Mouse (Mus musculus) hindbrain, embryonic 14.5 days (tissue): ENCODE data around the gene Sstr4. TPM values are rescaled to one million over a fixed set of nuclear protein-coding genes. Genes with fewer than 3 reads are reported as not detected.

ENCODE experiments used
- ATAC-seq: fragments of 200-750 bp; cut with Nextera tagmentation; 2 replicates; pipeline ENCODE4 v1.8.0; 2017; ENCODE audit warnings: moderate number of reproducible peaks, mild to moderate bottlenecking, moderate TSS enrichment, moderate library complexity; ENCODE audit not compliant: low FRiP score
- DNase-seq: peaks from one replicate; pipeline ENCODE4 v3.0.0-alpha.2; 2015; ENCODE audit warnings: low spot score
- H3K27ac ChIP-seq: fragments of 300-500 bp; sonication (generic); 2 replicates; pipeline ENCODE4 v1.5.1; 2014; ENCODE audit warnings: mild to moderate bottlenecking, moderate library complexity
- H3K27me3 ChIP-seq: fragments of 300-500 bp; sonication (generic); 2 replicates; pipeline ENCODE4 v1.6.1; 2014; ENCODE audit warnings: mild to moderate bottlenecking, low read length, mixed read lengths; ENCODE audit not compliant: control insufficient read depth, insufficient read depth
- H3K36me3 ChIP-seq: fragments of 300-500 bp; sonication (generic); replicated peaks from 2 replicates; pipeline ENCODE4 v1.6.1; 2014; ENCODE audit not compliant: control insufficient read depth, insufficient read depth
- H3K4me1 ChIP-seq: fragments of 300-500 bp; sonication (generic); replicated peaks from 2 replicates; pipeline ENCODE4 v1.6.1; 2014; ENCODE audit warnings: antibody characterized with exemption, low read length, mixed read lengths; ENCODE audit not compliant: control insufficient read depth, insufficient read depth
- H3K4me2 ChIP-seq: fragments of 300-500 bp; sonication (generic); replicated peaks from 2 replicates; pipeline ENCODE4 v1.6.1; 2014; ENCODE audit warnings: mild to moderate bottlenecking, moderate library complexity
- H3K4me3 ChIP-seq: fragments of 300-500 bp; sonication (generic); replicated peaks from 2 replicates; pipeline ENCODE4 v1.5.1; 2014; ENCODE audit warnings: mild to moderate bottlenecking, low read length
- H3K9ac ChIP-seq: fragments of 300-500 bp; sonication (generic); 2 replicates; pipeline ENCODE4 v1.6.1; 2014
- H3K9me3 ChIP-seq: fragments of 300-500 bp; sonication (generic); 2 replicates; pipeline ENCODE4 v1.6.1; 2016; ENCODE audit warnings: low read length; ENCODE audit not compliant: control insufficient read depth
- WGBS: fragments of 180-500 bp; shearing (Covaris S2); extraction: QIAGEN DNeasy Blood & Tissue Kit; methylation state at CpG from one replicate; pipeline ENCODE4 v1.1.7; 2014; 5-methylcytosine and 5-hydroxymethylcytosine counted together
- polyA plus RNA-seq: library from polyadenylated mRNA; unstranded; fragments of >200 nt; fragmentation: Nextera tagmentation; extraction: Ambion mirVana; gene quantifications from 2 replicates; pipeline ENCODE4 v1.2.1, GENCODE M21; 2014

Sstr4 gene
- polyA plus RNA-seq, 1 experiment from 2014 or later, result 3.7 TPM

DNA sequence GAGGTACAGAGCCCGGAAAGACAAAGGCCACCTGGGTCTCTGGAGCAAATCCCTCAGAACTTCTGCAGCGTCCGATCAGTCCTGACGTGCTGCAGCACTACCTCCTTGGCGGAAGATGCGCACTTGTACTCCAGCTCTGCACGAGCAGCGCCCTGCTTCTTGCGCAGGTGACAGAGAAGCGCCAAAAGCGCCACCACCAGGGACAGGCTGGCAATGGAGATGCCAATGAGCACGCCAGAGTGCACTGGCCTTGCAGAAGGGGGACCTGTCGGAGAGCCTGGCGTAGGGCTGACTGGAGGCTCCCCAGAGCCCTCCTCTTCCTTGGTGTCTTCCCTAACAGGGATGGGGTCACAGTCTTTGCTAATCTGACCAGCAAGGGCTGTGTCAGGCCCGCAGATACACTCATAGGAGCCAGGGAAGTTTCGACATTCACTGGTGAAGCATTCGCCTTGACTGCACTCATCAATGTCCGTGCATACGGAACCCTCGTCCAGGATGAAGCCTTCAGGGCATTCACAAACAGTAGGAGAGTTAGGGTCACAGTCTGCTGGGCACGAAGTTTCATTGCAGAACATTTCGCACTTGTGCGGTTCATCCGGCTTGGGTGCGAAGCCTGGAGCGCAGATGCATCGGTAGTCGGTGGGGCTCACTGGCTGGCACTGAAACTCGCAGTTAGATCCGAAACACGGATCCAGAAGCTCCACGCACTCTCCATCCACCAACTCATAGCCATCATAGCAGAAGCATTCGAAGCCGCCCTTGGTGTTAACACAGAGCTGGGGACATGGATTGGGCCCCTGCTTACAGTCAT is 11.2 kb downstream of the Sstr4 start:
- ATAC-seq (no peak), DNase-seq (peak; percentile 38)
- peak overlapping the region; percentile 67 for H3K4me2 ChIP-seq
- no peak overlapping the region for H3K27ac ChIP-seq
- WGBS, result 8% methylated on average over 34 of the region's 34 CpGs
- H3K27me3 ChIP-seq, result peaks cover 48% of the 10 kb centered on the region
- no peaks in the 10 kb centered on the region for H3K36me3 ChIP-seq
- H3K9ac ChIP-seq, result no peak overlapping the region; the same call in 1 of the 2 replicates
- H3K4me3 ChIP-seq, result peak overlapping the region; percentile 36
- H3K9me3 ChIP-seq, result no peaks in the 10 kb centered on the region
- H3K4me1 ChIP-seq, result peaks cover 23% of the 10 kb centered on the region

DNA sequence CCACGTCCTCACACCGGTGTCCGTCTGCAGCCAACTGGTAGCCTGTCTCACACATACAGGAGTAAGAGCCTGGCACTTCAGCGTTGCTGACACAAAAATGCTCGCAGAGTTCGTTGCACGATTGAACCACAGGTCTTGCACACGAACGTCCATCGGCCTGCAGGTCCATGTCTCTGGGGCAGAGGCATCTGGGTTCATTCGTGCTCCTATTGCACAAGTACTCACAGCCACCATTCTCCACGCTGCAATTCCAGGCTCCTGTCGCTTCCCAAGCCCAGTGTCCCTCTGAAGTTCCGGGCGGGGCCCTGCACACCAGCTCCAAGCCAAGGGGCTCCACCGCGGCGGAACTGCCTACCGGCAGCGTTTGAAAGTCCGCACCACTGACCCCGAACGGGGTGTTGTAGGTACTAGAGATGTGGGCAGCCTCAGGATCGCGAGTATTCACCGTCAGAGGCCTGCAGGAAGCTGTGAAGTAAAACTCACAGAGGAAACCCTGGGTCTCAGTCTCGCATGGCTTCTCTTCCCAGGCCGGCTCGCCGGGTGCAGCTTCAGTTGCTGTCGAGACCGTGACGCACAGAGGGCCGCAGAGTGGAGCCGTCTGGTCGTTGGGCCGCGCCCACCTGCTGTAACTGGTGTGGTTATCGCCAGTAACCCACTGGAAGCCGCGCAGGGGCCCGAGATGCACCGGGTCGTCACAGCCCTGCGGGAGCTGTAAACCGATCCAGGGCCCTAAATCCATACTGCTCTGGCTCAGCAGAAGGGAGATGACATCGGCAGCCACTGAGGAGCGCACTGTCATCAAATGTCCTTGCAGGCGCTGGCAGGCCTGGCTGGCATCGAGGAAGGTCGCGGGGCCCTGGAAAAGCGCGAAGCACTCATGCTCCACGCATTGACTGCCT is 12.1 kb downstream of the Sstr4 start:
- H3K4me2 ChIP-seq, result peak overlapping the region; percentile 67
- H3K4me1 ChIP-seq, result peaks cover 23% of the 10 kb centered on the region
- peak overlapping the region; percentile 54 for H3K9ac ChIP-seq
- DNase-seq, result no peak
- ATAC-seq, result peak; percentile 47
- WGBS, result 4% methylated on average over 55 of the region's 55 CpGs
- no peak overlapping the region for H3K27ac ChIP-seq
- H3K27me3 ChIP-seq, result peaks cover 48% of the 10 kb centered on the region
- no peaks in the 10 kb centered on the region for H3K36me3 ChIP-seq
- no peaks in the 10 kb centered on the region for H3K9me3 ChIP-seq
- H3K4me3 ChIP-seq, result peak overlapping the region; percentile 36

DNA sequence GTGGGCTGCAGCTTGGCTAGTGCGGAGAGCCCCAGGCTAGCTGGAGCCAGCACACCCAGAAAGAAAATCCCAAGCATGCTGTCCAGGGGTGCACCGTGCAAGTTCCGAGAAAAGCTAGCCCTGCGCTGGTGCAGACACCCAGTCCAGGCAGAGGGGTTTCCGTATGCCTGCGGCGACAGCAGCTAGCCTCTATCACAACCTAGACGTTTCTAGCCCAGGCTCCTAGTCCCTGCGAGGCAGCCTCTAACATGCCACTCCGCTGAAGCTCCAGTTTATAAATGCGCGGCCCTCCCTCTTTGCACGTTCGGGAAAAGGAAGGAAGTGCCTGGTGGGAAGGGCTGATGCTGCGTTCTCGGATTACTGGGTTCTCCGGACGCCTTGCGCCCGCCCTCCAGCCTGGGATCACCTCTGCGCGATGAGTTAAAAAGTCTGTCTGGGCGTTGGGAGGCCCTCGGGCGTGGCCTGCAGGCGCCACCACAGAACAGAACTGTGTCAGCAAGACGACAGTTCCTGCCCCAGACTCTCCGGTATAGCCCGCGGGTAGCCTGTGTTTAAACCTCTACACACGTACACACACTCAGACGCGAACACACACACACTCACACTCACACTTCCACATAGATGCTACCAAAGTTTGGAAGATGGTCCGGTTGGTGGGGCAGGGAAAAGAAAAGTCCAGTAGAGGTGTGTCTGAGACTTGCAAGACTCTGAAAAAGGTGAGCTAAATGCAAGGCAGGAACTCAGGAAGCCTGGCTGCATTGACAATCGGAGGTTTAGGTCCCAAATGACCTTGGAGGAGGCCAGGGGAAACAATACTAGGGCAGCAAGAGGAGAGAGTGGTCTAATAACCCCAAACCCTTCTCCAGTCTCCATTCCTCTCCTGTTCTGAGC is 13.0 kb downstream of the Sstr4 start, which contains the start of gene Thbd:
Thbd (minus strand) TSS at position 319 of the 891 bp plus-strand sequence.
- Histone ChIP-seq H3K36me3 (no peaks in the 10 kb centered on the region), H3K4me2 (peak within 1 kb of the TSS; percentile 67), H3K4me3 (peak within 1 kb of the TSS; percentile 36), H3K27ac (no peak within 1 kb of the TSS), H3K9ac (peak within 1 kb of the TSS; percentile 54), H3K9me3 (no peaks in the 10 kb centered on the region), H3K4me1 (peaks cover 23% of the 10 kb centered on the region), H3K27me3 (peaks cover 48% of the 10 kb centered on the region)
- ATAC-seq, result peak; percentile 56; the same call in 1 of the 2 replicates
- WGBS, result 3% methylated on average over 35 of the region's 35 CpGs
- no peak for DNase-seq

DNA sequence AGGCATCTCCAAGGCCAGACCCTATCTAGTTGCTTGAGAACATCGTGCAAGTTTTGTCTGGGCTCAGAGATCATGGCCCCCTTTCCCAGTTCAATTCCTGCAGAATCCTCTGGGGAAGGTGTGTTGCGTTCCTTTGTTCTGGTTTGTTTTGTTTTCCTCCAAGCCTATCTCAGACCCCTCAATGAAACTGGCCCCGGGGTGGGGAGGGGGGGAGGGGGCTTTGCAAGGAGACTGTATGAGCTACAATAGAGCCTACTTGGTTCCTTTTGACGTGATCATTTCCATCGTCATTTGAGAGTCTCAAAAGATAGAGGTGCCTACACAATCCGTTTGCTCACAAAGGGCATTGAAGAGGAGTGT is 13.6 kb downstream of the Sstr4 start:
- Histone ChIP-seq H3K4me3 (no peak overlapping the region), H3K9me3 (no peaks in the 10 kb centered on the region), H3K9ac (no peak overlapping the region), H3K36me3 (no peaks in the 10 kb centered on the region), H3K4me1 (peaks cover 23% of the 10 kb centered on the region), H3K27me3 (peaks cover 48% of the 10 kb centered on the region), H3K4me2 (no peak overlapping the region), H3K27ac (no peak overlapping the region)
- DNase-seq, result no peak
- 10% methylated on average over 6 of the region's 6 CpGs for WGBS
- ATAC-seq, result no peak

DNA sequence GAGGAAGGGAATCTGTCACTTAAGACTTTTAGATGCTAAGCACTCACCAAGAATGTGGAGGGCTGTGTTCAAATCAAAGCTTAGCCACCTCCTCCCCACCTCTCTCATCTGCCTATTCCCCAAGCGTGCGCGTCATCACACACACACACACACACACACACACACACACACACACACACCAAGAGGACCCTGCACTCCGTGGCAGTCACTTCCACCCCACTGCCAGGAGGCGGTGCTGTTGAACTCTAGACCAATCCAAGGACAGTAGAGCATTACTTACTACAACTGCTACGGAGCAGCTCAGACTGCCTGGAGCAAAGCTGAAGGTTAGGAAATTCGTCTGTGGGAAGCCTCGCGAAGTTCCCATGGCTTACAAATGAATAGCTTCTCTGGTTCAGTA is 14.0 kb downstream of the Sstr4 start:
- Histone ChIP-seq H3K4me2 (no peak overlapping the region), H3K27me3 (peaks cover 48% of the 10 kb centered on the region)
- WGBS, result 23% methylated on average over 9 of the region's 9 CpGs

DNA sequence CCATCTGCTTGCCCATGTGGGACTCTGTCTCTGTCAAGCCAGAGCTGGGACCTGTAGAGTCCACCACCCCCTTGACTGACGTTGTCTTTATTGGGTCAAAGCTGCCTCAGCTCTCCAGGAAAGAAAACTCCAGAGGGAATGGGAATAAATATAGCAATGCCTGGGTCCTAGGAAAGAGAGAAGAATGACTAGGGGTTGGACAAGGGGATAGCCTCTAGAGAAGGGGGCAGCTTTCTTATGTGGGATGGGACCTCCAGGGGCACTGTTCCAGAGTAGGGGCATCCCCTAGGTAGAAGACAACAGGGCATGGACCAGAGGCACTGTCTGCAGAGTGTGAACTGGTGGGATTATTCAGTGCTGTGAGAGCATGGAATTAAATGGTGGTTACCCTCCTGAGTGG is 14.7 kb downstream of the Sstr4 start:
- no peak for ATAC-seq
- 81% methylated on average over 1 of the region's 1 CpGs for WGBS

More for the DNA sequence above, 14.0 kb downstream of the Sstr4 start:
- Histone ChIP-seq H3K9ac (no peak overlapping the region), H3K4me1 (peaks cover 23% of the 10 kb centered on the region), H3K36me3 (no peaks in the 10 kb centered on the region), H3K9me3 (no peaks in the 10 kb centered on the region), H3K27ac (no peak overlapping the region), H3K4me3 (no peak overlapping the region)
- DNase-seq (peak; percentile 58), ATAC-seq (peak; percentile 80; the same call in 1 of the 2 replicates)

DNA sequence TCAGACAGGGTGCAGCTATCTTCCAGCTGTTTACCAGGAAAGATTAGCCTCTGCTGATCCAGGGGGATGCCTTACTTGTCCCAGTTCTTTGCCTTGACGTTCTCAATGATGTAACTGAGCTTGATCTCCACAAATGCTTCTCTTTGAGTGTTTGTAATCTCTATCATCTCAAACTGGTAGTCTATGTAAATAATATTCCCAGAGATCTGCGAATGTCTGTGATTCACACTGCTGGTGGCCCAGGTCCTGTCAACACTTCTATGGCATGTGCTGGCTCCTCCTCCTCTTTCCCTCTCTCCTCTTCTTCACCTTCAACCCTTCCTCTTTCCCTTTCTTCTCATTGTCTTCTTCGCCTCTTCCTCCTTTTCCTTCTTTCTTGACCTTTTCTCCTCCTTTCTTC is 24.0 kb downstream of the Sstr4 start:
- no peaks in the 10 kb centered on the region for H3K27me3 ChIP-seq
- no peak overlapping the region for H3K4me3 ChIP-seq
- H3K9me3 ChIP-seq, result no peaks in the 10 kb centered on the region
- H3K4me1 ChIP-seq, result no peaks in the 10 kb centered on the region
- no peak overlapping the region for H3K27ac ChIP-seq
- H3K36me3 ChIP-seq, result no peaks in the 10 kb centered on the region
- WGBS, result 84% methylated on average over 3 of the region's 3 CpGs
- no peak overlapping the region for H3K9ac ChIP-seq
- DNase-seq (no peak), ATAC-seq (no peak)
- H3K4me2 ChIP-seq, result no peak overlapping the region

More for the DNA sequence above, 14.7 kb downstream of the Sstr4 start:
- no peak overlapping the region for H3K9ac ChIP-seq
- peaks cover 23% of the 10 kb centered on the region for H3K4me1 ChIP-seq
- no peak overlapping the region for H3K4me3 ChIP-seq
- H3K27me3 ChIP-seq, result peaks cover 44% of the 10 kb centered on the region
- no peak for DNase-seq
- H3K36me3 ChIP-seq, result no peaks in the 10 kb centered on the region
- no peaks in the 10 kb centered on the region for H3K9me3 ChIP-seq
- no peak overlapping the region for H3K4me2 ChIP-seq
- H3K27ac ChIP-seq, result no peak overlapping the region

DNA sequence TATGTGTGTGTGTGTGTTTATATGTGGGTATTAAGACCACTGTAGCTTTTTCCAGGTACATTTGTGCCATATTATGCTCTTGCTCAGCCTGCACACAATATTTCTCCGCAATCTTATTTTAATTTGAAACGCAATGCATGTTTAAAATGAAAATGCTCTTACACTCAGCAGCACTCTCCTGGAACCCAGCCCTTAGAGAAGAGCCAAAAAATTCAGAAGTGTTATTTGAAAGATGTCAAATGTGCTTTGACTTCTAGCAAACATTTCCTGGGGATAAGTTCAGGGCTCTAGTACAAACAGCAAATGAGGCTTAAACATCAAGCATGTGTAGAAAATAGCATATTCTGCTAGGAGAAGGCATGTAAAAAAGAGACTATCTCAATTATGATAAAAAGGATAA is 24.6 kb downstream of the Sstr4 start:
- H3K9ac ChIP-seq, result no peak overlapping the region
- no peak overlapping the region for H3K27ac ChIP-seq
- no peaks in the 10 kb centered on the region for H3K27me3 ChIP-seq
- no peaks in the 10 kb centered on the region for H3K4me1 ChIP-seq
- H3K36me3 ChIP-seq, result no peaks in the 10 kb centered on the region
- no peak overlapping the region for H3K4me3 ChIP-seq
- H3K4me2 ChIP-seq, result no peak overlapping the region
- 95% methylated on average over 2 of the region's 2 CpGs for WGBS
- ATAC-seq (no peak), DNase-seq (no peak)
- H3K9me3 ChIP-seq, result no peaks in the 10 kb centered on the region
